Mouse (Mus musculus): ENCODE measurements around the gene Prrt1. TPM values are rescaled to one million over a fixed set of nuclear protein-coding genes. Genes with fewer than 3 reads are reported as not detected.

Prrt1 gene
- 10 to 100 TPM; 78.2 to 81.9 TPM for total RNA-seq (2021)

DNA sequence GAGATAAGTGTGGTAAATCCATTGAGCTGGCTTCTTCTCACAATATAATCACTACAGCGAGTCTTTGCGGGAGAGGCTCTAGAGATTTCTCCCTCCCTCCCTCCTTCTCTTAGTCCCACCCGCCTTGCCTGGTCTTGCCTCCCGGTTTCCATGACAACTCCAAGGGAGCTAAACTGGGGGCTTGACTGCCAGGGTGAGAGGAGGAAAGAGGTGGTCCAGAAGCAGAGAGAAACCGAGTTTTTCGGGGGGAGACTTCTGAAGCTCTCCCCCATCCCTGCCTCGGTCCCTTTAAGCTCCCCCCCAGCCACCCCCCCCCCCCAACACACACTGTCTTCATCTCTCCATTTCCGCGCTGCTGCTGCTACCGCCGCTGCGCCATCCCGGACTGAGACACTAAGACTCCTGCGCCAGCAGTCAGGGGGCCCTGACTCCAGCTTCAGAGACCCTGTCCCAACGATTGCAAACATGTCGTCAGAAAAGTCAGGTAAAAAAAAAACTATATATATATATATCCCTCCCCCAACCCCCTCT, at the start of gene Prrt1:
Gene Prrt1 (plus strand): TSS at position 313 of the 531 bp plus-strand sequence.
- intact Hi-C loops (cut with DNase I) = no loop called here
- no peak for DNase-seq

DNA sequence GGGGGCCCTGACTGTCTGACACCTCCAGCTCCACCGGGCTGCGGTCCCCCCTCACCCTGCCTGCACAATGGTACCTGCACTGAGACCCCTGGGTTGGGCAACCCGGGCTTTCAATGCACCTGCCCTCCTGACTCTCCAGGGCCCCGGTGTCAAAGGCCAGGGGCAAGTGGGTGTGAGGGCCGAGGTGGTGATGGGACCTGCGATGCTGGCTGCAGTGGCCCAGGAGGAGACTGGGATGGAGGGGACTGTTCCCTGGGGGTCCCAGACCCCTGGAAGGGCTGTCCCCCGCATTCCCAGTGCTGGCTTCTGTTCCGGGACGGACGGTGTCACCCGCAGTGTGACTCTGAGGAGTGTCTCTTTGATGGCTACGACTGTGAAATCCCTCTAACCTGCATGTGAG, 46.8 kb upstream of the Prrt1 start:
- intact Hi-C loops (cut with DNase I) = no loop called here
- no peak for DNase-seq

GRCm38 (mm10) chr17:34583397-34583796, 45.9 kb upstream of the Prrt1 start:
- DNase-seq = peak; percentile 41
- intact Hi-C loops (cut with DNase I) = no loop called here

- intact Hi-C loops (cut with DNase I) = no loop called here
These were observed 45.5 kb upstream of the Prrt1 start for GRCm38 (mm10) chr17:34583819-34584218.

GRCm38 (mm10) chr17:34585121-34585520, 44.2 kb upstream of the Prrt1 start:
- DNase-seq = no peak
- intact Hi-C loops (cut with DNase I) = no loop called here

More at GRCm38 (mm10) chr17:34583819-34584218, 45.5 kb upstream of the Prrt1 start:
- no peak for DNase-seq

- intact Hi-C loops (cut with DNase I) = no loop called here
- peak; percentile 40 for DNase-seq
These were observed 43.2 kb upstream of the Prrt1 start for GRCm38 (mm10) chr17:34585877-34586771.

DNA sequence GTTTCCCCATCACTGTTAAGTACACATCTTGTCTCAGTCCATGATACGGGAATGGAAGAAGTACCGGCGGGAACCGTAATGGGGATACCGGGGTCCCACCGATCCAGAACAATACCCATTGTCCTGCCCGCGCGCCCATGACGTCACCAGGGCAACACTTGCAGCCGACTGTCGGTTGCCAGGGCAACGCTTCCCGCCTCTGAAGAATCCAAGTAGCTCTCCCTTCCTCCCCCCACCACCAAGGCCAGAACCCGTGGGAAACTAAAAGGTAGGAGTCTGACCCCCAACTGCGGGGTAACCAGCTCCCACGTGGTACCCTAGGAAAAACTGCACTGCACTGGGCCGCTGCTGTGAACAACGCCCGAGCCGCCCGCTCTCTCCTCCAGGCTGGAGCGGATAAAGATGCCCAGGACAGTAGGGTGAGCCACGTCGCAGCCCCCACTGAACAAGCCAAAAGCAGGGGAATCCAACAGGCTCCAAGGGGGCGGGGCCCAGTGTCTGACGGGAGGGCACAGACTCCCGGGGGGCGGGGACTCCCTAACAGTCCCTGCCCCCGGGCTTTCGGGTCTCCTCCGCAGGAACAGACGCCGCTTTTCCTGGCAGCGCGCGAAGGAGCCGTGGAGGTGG, 42.4 kb upstream of the Prrt1 start:
- intact Hi-C loops (cut with DNase I) = no loop called here
- peak; percentile 97 for DNase-seq

GRCm38 (mm10) chr17:34587423-34587811, 41.9 kb upstream of the Prrt1 start:
- peak; percentile 97 for DNase-seq
- intact Hi-C loops (cut with DNase I) = no loop called here

DNA sequence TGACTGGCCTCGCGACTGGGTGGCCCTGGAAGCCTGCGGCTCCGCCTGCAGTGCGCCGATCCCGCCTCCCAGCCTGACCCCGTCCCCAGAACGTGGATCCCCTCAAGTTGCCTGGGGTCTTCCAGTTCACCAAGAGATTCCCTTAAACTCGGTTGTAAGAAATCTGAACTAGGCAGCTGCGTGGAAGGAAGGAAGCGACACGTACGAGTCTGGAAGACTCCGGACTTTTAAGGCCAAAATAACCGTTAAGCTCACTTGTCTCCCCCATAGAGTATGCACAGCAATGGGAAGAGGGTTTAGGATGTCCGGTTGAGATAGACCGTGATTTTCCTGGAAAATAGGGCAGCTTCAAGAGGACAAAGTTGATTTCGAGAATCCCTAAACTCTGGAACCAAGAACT, 41.5 kb upstream of the Prrt1 start:
- intact Hi-C loops (cut with DNase I) = no loop called here
- DNase-seq = no peak

DNA sequence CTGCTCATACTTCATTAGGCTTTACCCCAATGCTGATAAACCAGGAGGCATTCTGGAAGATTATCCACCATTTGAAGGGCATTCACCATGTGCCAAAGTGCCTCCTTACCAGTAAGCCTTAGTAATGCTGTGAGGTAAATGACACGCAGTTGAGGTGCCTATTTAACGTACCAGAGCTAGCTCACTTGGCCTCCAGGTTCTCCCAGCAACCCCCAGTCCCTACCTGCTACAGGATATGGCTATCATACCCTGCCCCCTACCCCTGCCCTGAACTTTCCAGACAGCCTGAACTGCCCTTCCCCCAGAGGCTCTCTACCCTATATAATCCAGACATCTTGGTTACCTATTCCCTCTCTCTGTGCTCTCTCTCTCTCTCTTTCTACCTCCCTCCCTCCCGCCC, 40.6 kb upstream of the Prrt1 start:
- no peak for DNase-seq
- intact Hi-C loops (cut with DNase I) = no loop called here

DNA sequence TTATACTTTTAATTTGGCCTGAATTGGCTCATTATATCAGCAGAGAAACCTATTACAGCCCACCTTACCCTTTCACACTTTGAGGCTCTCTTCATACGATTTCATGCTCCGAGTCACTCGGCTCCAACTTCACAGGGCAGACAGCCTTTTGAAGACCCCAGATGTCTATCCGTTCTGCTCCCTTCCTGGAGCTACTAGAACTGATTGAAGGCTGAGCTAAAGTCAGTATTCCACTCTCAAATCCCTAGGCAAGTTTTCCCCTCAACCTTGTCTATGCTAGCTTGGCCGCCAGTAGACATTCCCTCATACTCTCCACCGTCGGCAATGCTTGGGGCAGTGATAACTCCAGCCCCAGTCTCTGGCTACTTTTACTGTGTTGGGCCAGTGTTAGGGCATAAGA, 40.1 kb upstream of the Prrt1 start:
- DNase-seq = no peak
- intact Hi-C loops (cut with DNase I) = no loop called here

DNA sequence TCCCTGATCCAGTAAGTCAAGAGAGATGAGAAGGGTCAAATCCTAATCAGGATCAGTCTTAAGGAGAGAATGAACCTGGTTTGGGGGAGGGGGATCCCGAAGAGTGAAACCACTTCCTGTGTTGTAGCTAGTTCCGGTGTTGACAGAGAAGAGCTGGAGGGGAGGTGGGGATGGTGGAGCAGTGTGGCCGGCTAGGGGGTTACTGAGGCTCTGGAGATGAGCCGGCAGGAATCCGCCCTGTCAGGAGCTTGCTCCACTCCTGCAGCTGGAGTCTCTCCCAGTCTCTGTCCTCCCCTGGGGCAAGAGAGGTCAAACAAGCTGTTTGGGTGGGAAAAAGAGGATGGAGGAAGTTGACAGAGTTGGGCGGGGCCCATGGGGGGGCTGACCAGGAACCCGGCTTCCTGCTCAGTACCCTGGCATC, 39.6 kb upstream of the Prrt1 start, which contains the start of gene Gpsm3:
Gene Gpsm3 (plus strand): TSS at position 126 of the 421 bp plus-strand sequence.
- intact Hi-C loops (cut with DNase I) = no loop called here
- no peak for DNase-seq

- intact Hi-C loops (cut with DNase I) = no loop called here
- DNase-seq = no peak
These were observed 39.0 kb upstream of the Prrt1 start for GRCm38 (mm10) chr17:34590154-34590987.

GRCm38 (mm10) chr17:34591029-34591993, 38.0 kb upstream of the Prrt1 start, which contains the start of gene Pbx2:
Gene Pbx2 (plus strand): TSS chr17:34591266.
- intact Hi-C loops (cut with DNase I) = no loop called here
- no peak for DNase-seq

- peak; percentile 97 for DNase-seq
- intact Hi-C loops (cut with DNase I) = no loop called here
These were observed 37.3 kb upstream of the Prrt1 start for GRCm38 (mm10) chr17:34591994-34592375.

DNA sequence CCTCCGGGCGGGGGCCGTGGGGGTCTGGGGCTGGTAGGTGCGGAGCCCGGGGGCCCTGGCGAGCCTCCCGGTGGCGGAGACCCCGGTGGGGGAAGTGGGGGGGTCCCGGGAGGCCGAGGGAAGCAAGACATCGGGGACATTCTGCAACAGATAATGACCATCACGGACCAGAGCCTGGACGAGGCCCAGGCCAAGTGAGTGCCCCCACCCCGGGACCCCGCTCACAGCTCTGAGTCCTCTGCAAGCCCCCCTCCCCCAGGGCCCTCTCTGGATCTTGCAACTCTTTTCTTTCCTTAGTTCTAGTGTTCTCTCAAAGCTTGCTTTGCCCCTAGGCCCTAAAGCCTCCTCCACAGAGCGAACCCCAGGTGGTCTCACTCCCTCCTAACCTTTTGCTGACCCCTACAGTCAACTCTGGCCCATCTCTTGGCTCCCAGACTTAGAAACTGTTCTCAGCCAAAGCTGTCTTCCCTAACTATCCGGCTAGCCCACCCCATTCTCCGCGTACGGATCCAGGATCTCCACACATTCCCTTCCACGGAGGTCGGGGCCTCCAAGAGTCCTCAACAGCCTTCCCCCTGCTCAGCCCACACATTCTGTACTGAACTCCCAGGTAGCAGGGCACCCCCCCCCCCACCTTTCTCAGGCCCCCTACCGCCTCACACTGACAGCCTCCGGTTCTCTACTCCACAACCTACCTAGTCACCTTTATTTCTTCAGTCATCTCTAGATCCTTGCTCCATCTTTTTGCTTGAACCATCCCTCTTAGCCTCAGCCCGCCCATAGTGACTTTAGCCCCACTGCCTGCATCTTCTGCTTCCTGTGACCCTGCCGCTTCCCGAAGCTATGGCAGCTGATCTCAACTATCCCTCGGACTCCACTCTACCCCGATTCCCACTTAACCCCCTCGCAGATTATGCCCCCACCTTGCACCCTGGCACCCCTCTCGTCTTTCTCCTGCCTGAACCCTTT, 36.5 kb upstream of the Prrt1 start:
- DNase-seq = peak; percentile 50
- intact Hi-C loops (cut with DNase I) = no loop called here

- intact Hi-C loops (cut with DNase I) = no loop called here
These were observed 35.4 kb upstream of the Prrt1 start for GRCm38 (mm10) chr17:34593752-34594525.

GRCm38 (mm10) chr17:34596098-34596497, 33.2 kb upstream of the Prrt1 start:
- intact Hi-C loops (cut with DNase I) = loop anchor here (5.0 kb wide), 1 partner anchor 564 kb away; the partner anchor contains the start of genes Rxrb and Slc39a7
- DNase-seq = no peak

More at GRCm38 (mm10) chr17:34593752-34594525, 35.4 kb upstream of the Prrt1 start:
- DNase-seq = no peak
